Mouse (Mus musculus): ENCODE measurements around the gene Alox12. TPM values are rescaled to one million over a fixed set of nuclear protein-coding genes. Genes with fewer than 3 reads are reported as not detected.

The Alox12 gene
- polyA plus RNA-seq, 1 experiment = 1.2 TPM

GRCm38 (mm10) chr11:70232546-70232945, 22.6 kb downstream of the Alox12 start:
- DNase-seq = no peak
- Histone ChIP-seq H3K27ac (ENCODE audit: control insufficient read depth, insufficient read depth, low read length) (no peak overlapping the region), H3K27me3 (ENCODE audit: control insufficient read depth, insufficient read depth, low read length) (peaks cover 6% of the 10 kb centered on the region; the same call in 1 of the 2 replicates), H3K36me3 (ENCODE audit: control insufficient read depth, insufficient read depth, low read length) (no peaks in the 10 kb centered on the region), H3K4me1 (replicated peaks; ENCODE audit: control insufficient read depth, insufficient read depth, low read length) (peaks cover 25% of the 10 kb centered on the region), H3K4me3 (ENCODE audit: control insufficient read depth, insufficient read depth, low read length) (no peak overlapping the region)
- TF ChIP-seq CTCF (IDR thresholded peaks at IDR 0.05; ENCODE audit: borderline replicate concordance, control insufficient read depth, extremely low read depth, insufficient read depth, low read length, poor library complexity) (no peak), POLR2A (IDR thresholded peaks at IDR 0.05; ENCODE audit: control insufficient read depth, extremely low read depth, insufficient read depth, low read length, poor library complexity) (no peak)
- WGBS = 67% methylated on average over 9 of the region's 10 CpGs

GRCm38 (mm10) chr11:70230239-70230727, 24.9 kb downstream of the Alox12 start:
- no peak for TF ChIP-seq POLR2A (IDR thresholded peaks at IDR 0.05; ENCODE audit: control insufficient read depth, extremely low read depth, insufficient read depth, low read length, poor library complexity)
- TF ChIP-seq CTCF (IDR thresholded peaks at IDR 0.05; ENCODE audit: borderline replicate concordance, control insufficient read depth, extremely low read depth, insufficient read depth, low read length, poor library complexity) = peak; percentile 93
- under 1% methylated on average over 32 of the region's 32 CpGs for WGBS

DNA sequence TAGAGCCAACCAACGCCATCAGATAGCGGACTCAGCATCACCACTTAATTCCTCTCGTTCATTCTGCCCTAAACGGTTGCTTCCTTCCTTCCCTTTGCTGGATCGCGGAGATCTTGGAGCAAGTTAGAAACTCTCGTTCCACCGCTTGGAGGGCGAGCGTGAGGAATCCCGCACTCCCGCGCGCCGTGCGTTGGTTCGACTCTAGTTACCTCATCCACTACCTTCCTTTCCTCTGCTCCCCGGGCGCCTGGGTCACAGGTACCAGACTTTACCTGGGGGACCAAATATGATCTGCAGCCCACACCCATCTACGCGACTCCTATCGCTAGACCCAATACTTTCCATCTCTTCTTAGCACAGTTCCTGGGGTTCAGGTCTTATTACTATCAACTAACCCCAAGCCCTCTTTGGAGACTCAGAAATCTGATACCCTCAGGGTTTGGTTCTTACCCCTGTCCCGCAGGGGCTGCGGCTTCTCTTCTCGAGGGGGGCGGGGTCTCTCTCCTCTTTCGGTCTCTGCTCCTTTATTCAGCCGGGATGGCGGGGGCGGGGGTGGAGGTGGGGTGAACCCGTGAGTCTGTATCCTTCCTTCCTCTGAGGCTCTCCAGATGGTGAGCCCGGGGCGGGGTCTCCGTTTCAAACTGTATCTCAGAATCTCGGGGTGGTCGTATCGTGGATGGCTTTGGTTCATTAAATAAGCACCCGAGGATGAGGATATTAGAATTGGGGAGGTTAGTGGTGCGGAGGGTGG, 25.7 kb downstream of the Alox12 start, which contains the start of gene Bcl6b:
Gene Bcl6b (minus strand): TSS at position 539 of the 751 bp plus-strand sequence.
- Histone ChIP-seq H3K27me3 (ENCODE audit: control insufficient read depth, insufficient read depth, low read length) (peaks cover 6% of the 10 kb centered on the region; the same call in 1 of the 2 replicates), H3K4me1 (replicated peaks; ENCODE audit: control insufficient read depth, insufficient read depth, low read length) (peaks cover 19% of the 10 kb centered on the region), H3K27ac (ENCODE audit: control insufficient read depth, insufficient read depth, low read length) (no peak within 1 kb of the TSS), H3K36me3 (ENCODE audit: control insufficient read depth, insufficient read depth, low read length) (no peaks in the 10 kb centered on the region), H3K4me3 (ENCODE audit: control insufficient read depth, insufficient read depth, low read length) (0 out of 2 replicates have a peak within 1 kb of the TSS, but pooled peaks have one; percentile 7)
- TF ChIP-seq POLR2A (IDR thresholded peaks at IDR 0.05; ENCODE audit: control insufficient read depth, extremely low read depth, insufficient read depth, low read length, poor library complexity) (no peak), CTCF (IDR thresholded peaks at IDR 0.05; ENCODE audit: borderline replicate concordance, control insufficient read depth, extremely low read depth, insufficient read depth, low read length, poor library complexity) (no peak)
- 5% methylated on average over 39 of the region's 39 CpGs for WGBS
- no peak for DNase-seq

More at GRCm38 (mm10) chr11:70230239-70230727, 24.9 kb downstream of the Alox12 start:
- no peaks in the 10 kb centered on the region for H3K36me3 ChIP-seq (ENCODE audit: control insufficient read depth, insufficient read depth, low read length)
- no peak overlapping the region for H3K27ac ChIP-seq (ENCODE audit: control insufficient read depth, insufficient read depth, low read length)
- H3K27me3 ChIP-seq (ENCODE audit: control insufficient read depth, insufficient read depth, low read length) = peaks cover 6% of the 10 kb centered on the region; the same call in 1 of the 2 replicates
- peak; percentile 82 for DNase-seq
- peaks cover 19% of the 10 kb centered on the region for H3K4me1 ChIP-seq (replicated peaks; ENCODE audit: control insufficient read depth, insufficient read depth, low read length)
- H3K4me3 ChIP-seq (ENCODE audit: control insufficient read depth, insufficient read depth, low read length) = no peak overlapping the region

DNA sequence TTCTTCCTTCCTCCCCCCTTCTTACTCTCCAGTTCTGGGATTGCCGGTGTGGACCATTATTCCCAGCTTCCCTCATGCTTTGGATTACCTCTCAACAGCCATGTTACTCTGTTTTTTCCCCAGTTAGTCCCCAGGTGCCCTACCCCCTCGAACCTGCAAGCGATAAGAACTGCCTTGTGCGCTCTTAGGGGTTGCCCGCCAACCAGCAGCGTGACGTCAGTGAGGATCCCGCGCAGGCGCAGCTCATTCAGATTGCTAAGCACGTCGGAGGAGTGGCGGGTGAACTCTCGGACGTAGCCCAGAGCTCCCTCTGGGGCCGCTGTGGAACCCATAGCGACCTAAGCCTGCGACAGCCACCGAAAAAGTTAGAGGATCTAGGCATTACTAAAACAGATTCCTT, 26.3 kb downstream of the Alox12 start:
- Histone ChIP-seq H3K4me3 (ENCODE audit: control insufficient read depth, insufficient read depth, low read length) (no peak overlapping the region), H3K27me3 (ENCODE audit: control insufficient read depth, insufficient read depth, low read length) (peaks cover 6% of the 10 kb centered on the region; the same call in 1 of the 2 replicates), H3K27ac (ENCODE audit: control insufficient read depth, insufficient read depth, low read length) (no peak overlapping the region), H3K36me3 (ENCODE audit: control insufficient read depth, insufficient read depth, low read length) (no peaks in the 10 kb centered on the region), H3K4me1 (replicated peaks; ENCODE audit: control insufficient read depth, insufficient read depth, low read length) (peaks cover 22% of the 10 kb centered on the region)
- peak; percentile 80 for DNase-seq
- 1% methylated on average over 19 of the region's 19 CpGs for WGBS
- TF ChIP-seq POLR2A (IDR thresholded peaks at IDR 0.05; ENCODE audit: control insufficient read depth, extremely low read depth, insufficient read depth, low read length, poor library complexity) (no peak), CTCF (IDR thresholded peaks at IDR 0.05; ENCODE audit: borderline replicate concordance, control insufficient read depth, extremely low read depth, insufficient read depth, low read length, poor library complexity) (no peak)

GRCm38 (mm10) chr11:70227661-70228245, 27.4 kb downstream of the Alox12 start:
- no peak for TF ChIP-seq CTCF (IDR thresholded peaks at IDR 0.05; ENCODE audit: borderline replicate concordance, control insufficient read depth, extremely low read depth, insufficient read depth, low read length, poor library complexity)
- TF ChIP-seq POLR2A (IDR thresholded peaks at IDR 0.05; ENCODE audit: control insufficient read depth, extremely low read depth, insufficient read depth, low read length, poor library complexity) = no peak
- Histone ChIP-seq H3K27me3 (ENCODE audit: control insufficient read depth, insufficient read depth, low read length) (peaks cover 6% of the 10 kb centered on the region; the same call in 1 of the 2 replicates), H3K4me1 (replicated peaks; ENCODE audit: control insufficient read depth, insufficient read depth, low read length) (peaks cover 27% of the 10 kb centered on the region), H3K4me3 (ENCODE audit: control insufficient read depth, insufficient read depth, low read length) (no peak overlapping the region), H3K36me3 (ENCODE audit: control insufficient read depth, insufficient read depth, low read length) (no peaks in the 10 kb centered on the region), H3K27ac (ENCODE audit: control insufficient read depth, insufficient read depth, low read length) (no peak overlapping the region)
- DNase-seq = no peak
- 96% methylated on average over 4 of the region's 4 CpGs for WGBS

DNA sequence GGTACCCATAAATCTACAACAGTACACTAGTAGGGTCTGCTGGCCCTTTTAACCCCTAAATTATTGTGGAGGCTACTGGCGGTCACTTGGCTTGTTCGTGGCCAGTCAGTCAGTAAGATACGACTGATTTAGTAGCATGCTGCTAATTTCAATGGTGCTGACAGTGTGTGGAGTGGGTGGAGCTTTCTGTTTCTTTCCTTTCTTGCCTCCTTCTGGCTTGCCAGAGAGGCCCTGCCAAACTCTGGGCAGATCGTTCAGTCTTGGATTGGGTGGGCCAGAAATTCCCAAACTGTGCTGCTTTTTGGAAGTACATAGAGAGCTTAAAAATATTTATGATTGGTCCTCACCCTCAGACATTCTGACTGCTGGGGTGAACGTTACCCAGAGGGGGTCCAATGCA, 28.0 kb downstream of the Alox12 start:
- Histone ChIP-seq H3K36me3 (ENCODE audit: control insufficient read depth, insufficient read depth, low read length) (no peaks in the 10 kb centered on the region), H3K4me3 (ENCODE audit: control insufficient read depth, insufficient read depth, low read length) (no peak overlapping the region), H3K27ac (ENCODE audit: control insufficient read depth, insufficient read depth, low read length) (no peak overlapping the region), H3K27me3 (ENCODE audit: control insufficient read depth, insufficient read depth, low read length) (peaks cover 6% of the 10 kb centered on the region; the same call in 1 of the 2 replicates), H3K4me1 (replicated peaks; ENCODE audit: control insufficient read depth, insufficient read depth, low read length) (peaks cover 27% of the 10 kb centered on the region)
- TF ChIP-seq CTCF (IDR thresholded peaks at IDR 0.05; ENCODE audit: borderline replicate concordance, control insufficient read depth, extremely low read depth, insufficient read depth, low read length, poor library complexity) (no peak), POLR2A (IDR thresholded peaks at IDR 0.05; ENCODE audit: control insufficient read depth, extremely low read depth, insufficient read depth, low read length, poor library complexity) (no peak)
- 74% methylated on average over 5 of the region's 5 CpGs for WGBS
- DNase-seq = no peak

Data from thymus, adult 2 months (tissue).